Mouse (Mus musculus): ENCODE measurements around the gene Enpp4.

DNA sequence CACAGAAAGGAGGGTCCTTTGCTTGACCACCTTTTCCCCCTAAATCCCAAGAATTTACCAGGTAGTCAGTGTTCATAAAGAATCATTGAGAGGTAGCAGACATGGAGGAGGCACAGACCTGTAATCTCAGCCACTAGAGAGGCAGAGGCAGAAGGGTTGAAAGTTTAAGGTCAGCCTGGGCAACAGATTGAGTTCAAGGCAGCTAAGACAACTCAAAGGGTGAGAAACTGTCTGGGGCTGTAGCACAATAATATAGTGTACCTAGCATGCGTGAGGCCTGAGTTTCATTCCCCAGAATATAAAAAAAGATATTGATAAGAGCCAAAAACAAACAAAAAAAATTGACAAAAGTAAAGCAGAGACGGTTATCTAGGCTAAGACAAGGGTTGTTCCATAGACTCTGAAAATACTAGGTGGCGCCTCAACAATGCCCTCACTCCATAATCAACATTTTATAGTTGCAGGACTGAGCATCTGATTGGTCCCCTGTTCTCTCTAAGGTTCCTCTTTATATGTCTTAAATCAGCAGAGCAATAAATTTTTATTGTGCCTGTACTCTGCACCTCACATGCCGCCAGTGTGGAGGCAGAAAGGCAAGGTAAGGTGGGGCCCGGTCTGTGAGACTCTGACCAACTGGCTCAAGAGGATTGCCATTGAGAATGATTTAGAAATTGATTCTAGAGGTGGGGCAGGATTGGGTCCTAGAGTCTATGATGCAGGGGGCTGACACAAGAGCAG is 42.7 kb upstream of the Enpp4 start:
- TF ChIP-seq CTCF (IDR thresholded peaks at IDR 0.05; ENCODE audit: borderline replicate concordance, control insufficient read depth, extremely low read depth, insufficient read depth, low read length, poor library complexity): no peak
- no peak for TF ChIP-seq POLR2A (IDR thresholded peaks at IDR 0.05; ENCODE audit: control insufficient read depth, extremely low read depth, insufficient read depth, low read length, poor library complexity)
